Mouse (Mus musculus): Measurements from ENCODE around the gene Shb.

The Shb gene

GRCm38 (mm10) chr4:45452569-45453111 lies 79.6 kb downstream of the Shb start:
- DNase-seq (ENCODE audit: low spot score), result no peak

GRCm38 (mm10) chr4:45449012-45449411 lies 83.3 kb downstream of the Shb start:
- DNase-seq (ENCODE audit: low spot score), result no peak

GRCm38 (mm10) chr4:45448481-45448880 lies 83.8 kb downstream of the Shb start:
- DNase-seq (ENCODE audit: low spot score), result no peak

GRCm38 (mm10) chr4:45447196-45447595 lies 85.1 kb downstream of the Shb start:
- DNase-seq (ENCODE audit: low spot score), result no peak

- no peak for DNase-seq (ENCODE audit: low spot score)
Measured at GRCm38 (mm10) chr4:45445235-45445634, 87.0 kb downstream of the Shb start.

GRCm38 (mm10) chr4:45444813-45445212 lies 87.5 kb downstream of the Shb start:
- DNase-seq (ENCODE audit: low spot score), result no peak

- no peak for DNase-seq (ENCODE audit: low spot score)
Measured at GRCm38 (mm10) chr4:45443652-45444051, 88.6 kb downstream of the Shb start.

- DNase-seq (ENCODE audit: low spot score), result no peak
Measured at GRCm38 (mm10) chr4:45442237-45442636, 90.0 kb downstream of the Shb start.

- no peak for DNase-seq (ENCODE audit: low spot score)
Measured at GRCm38 (mm10) chr4:45441778-45442177, 90.5 kb downstream of the Shb start.

- no peak for DNase-seq (ENCODE audit: low spot score)
Measured at GRCm38 (mm10) chr4:45439281-45439680, 93.0 kb downstream of the Shb start.

GRCm38 (mm10) chr4:45437010-45437409 lies 95.3 kb downstream of the Shb start:
- no peak for DNase-seq (ENCODE audit: low spot score)

- no peak for DNase-seq (ENCODE audit: low spot score)
Measured at GRCm38 (mm10) chr4:45436383-45436913, 95.8 kb downstream of the Shb start.

GRCm38 (mm10) chr4:45435899-45436298 lies 96.4 kb downstream of the Shb start:
- no peak for DNase-seq (ENCODE audit: low spot score)

- DNase-seq (ENCODE audit: low spot score), result no peak
Measured at GRCm38 (mm10) chr4:45434681-45435080, 97.6 kb downstream of the Shb start.

- no peak for DNase-seq (ENCODE audit: low spot score)
Measured at GRCm38 (mm10) chr4:45434071-45434470, 98.2 kb downstream of the Shb start.

GRCm38 (mm10) chr4:45431806-45432205 lies 100.5 kb downstream of the Shb start:
- DNase-seq (ENCODE audit: low spot score), result no peak

- no peak for DNase-seq (ENCODE audit: low spot score)
Measured at GRCm38 (mm10) chr4:45431316-45431715, 101.0 kb downstream of the Shb start.

- DNase-seq (ENCODE audit: low spot score), result no peak
Measured at GRCm38 (mm10) chr4:45429451-45429850, 102.8 kb downstream of the Shb start.

GRCm38 (mm10) chr4:45426724-45427457 lies 105.4 kb downstream of the Shb start:
- no peak for DNase-seq (ENCODE audit: low spot score)

GRCm38 (mm10) chr4:45423406-45423805 lies 108.9 kb downstream of the Shb start:
- DNase-seq (ENCODE audit: low spot score), result no peak

GRCm38 (mm10) chr4:45422640-45423039 lies 109.6 kb downstream of the Shb start:
- DNase-seq (ENCODE audit: low spot score), result no peak

GRCm38 (mm10) chr4:45421519-45422260 lies 110.6 kb downstream of the Shb start:
- DNase-seq (ENCODE audit: low spot score), result no peak

- DNase-seq (ENCODE audit: low spot score), result no peak
Measured at GRCm38 (mm10) chr4:45420733-45421132, 111.5 kb downstream of the Shb start.
